Mouse (Mus musculus) stomach, embryonic 15.5 days (tissue): Measurements from ENCODE around the gene Pip5k1c. TPM values are rescaled to one million over a fixed set of nuclear protein-coding genes. Genes with fewer than 3 reads are reported as not detected.

ENCODE experiments used
- ATAC-seq: fragments of 200-750 bp; cut with Nextera tagmentation; 2 replicates; pipeline ENCODE4 v1.8.0; 2017; ENCODE audit warnings: low read depth, moderate number of reproducible peaks, moderate TSS enrichment; ENCODE audit not compliant: insufficient read depth, low FRiP score
- H3K27ac ChIP-seq: fragments of 300-500 bp; sonication (generic); 2 replicates; pipeline ENCODE4 v1.5.1; 2015; ENCODE audit warnings: mild to moderate bottlenecking, inconsistent platforms
- H3K27me3 ChIP-seq: fragments of 300-500 bp; sonication (generic); replicated peaks from 2 replicates; pipeline ENCODE4 v1.6.1; 2015; ENCODE audit warnings: inconsistent platforms
- H3K36me3 ChIP-seq: fragments of 300-500 bp; sonication (generic); 2 replicates; pipeline ENCODE4 v1.6.1; 2015; ENCODE audit warnings: inconsistent platforms
- H3K4me1 ChIP-seq: fragments of 300-500 bp; sonication (generic); 2 replicates; pipeline ENCODE4 v1.6.1; 2015; ENCODE audit warnings: inconsistent platforms
- H3K4me2 ChIP-seq: fragments of 300-500 bp; sonication (generic); 2 replicates; pipeline ENCODE4 v1.6.1; 2015; ENCODE audit warnings: mild to moderate bottlenecking, inconsistent platforms
- H3K4me3 ChIP-seq: fragments of 300-500 bp; sonication (generic); replicated peaks from 2 replicates; pipeline ENCODE4 v1.5.1; 2015; ENCODE audit warnings: inconsistent platforms
- H3K9ac ChIP-seq: fragments of 300-500 bp; sonication (generic); 2 replicates; pipeline ENCODE4 v1.6.1; 2015; ENCODE audit warnings: inconsistent platforms
- H3K9me3 ChIP-seq: fragments of 300-500 bp; sonication (generic); 2 replicates; pipeline ENCODE4 v1.6.1; 2016; ENCODE audit warnings: inconsistent platforms
- WGBS: fragments of 180-500 bp; shearing (Covaris S2); methylation state at CpG from one replicate; pipeline ENCODE4 v1.1.7; 2015; 5-methylcytosine and 5-hydroxymethylcytosine counted together
- polyA plus RNA-seq: library from polyadenylated mRNA; unstranded; fragments of >200 nt; fragmentation: Nextera tagmentation; extraction: Ambion mirVana; gene quantifications from 2 replicates; pipeline ENCODE4 v1.2.1, GENCODE M21; 2015

Gene Pip5k1c
- polyA plus RNA-seq, 1 experiment from 2014 or later, result 43.1 TPM

GRCm38 (mm10) chr10:81261025-81261424, 31.7 kb upstream of the Pip5k1c start:
- Histone ChIP-seq H3K27ac (no peak overlapping the region), H3K4me1 (peaks cover 18% of the 10 kb centered on the region), H3K36me3 (peaks cover 14% of the 10 kb centered on the region), H3K27me3 (peaks cover 46% of the 10 kb centered on the region), H3K9ac (no peak overlapping the region), H3K9me3 (no peaks in the 10 kb centered on the region), H3K4me2 (no peak overlapping the region), H3K4me3 (no peak overlapping the region)
- 88% methylated on average over 4 of the region's 4 CpGs for WGBS
- no peak for ATAC-seq

- Histone ChIP-seq H3K9ac (no peak overlapping the region), H3K9me3 (no peaks in the 10 kb centered on the region), H3K27me3 (0 out of 2 replicates have a peak, but pooled peaks cover 2% of the 10 kb centered on the region), H3K4me1 (peaks cover 15% of the 10 kb centered on the region), H3K4me2 (peak overlapping the region; percentile 54), H3K27ac (no peak overlapping the region), H3K4me3 (peak overlapping the region; percentile 66), H3K36me3 (peaks cover 14% of the 10 kb centered on the region)
- ATAC-seq, result no peak
- 90% methylated on average over 8 of the region's 8 CpGs for WGBS
These were observed 27.2 kb upstream of the Pip5k1c start for GRCm38 (mm10) chr10:81265540-81265939.

GRCm38 (mm10) chr10:81266211-81267105, 26.3 kb upstream of the Pip5k1c start, which contains the start of the genes Mrpl54 and Apba3:
Gene Mrpl54, minus strand, starts transcription at chr10:81266934.
Gene Apba3, plus strand, starts transcription at chr10:81266960.
- WGBS, result under 1% methylated on average over 48 of the region's 48 CpGs

GRCm38 (mm10) chr10:81268056-81268455, 24.7 kb upstream of the Pip5k1c start:
- peak; percentile 34; the same call in 1 of the 2 replicates for ATAC-seq
- Histone ChIP-seq H3K4me2 (peak overlapping the region; percentile 73), H3K27me3 (no peaks in the 10 kb centered on the region), H3K4me1 (peaks cover 15% of the 10 kb centered on the region), H3K27ac (no peak overlapping the region), H3K4me3 (peak overlapping the region; percentile 60), H3K36me3 (peaks cover 34% of the 10 kb centered on the region), H3K9ac (peak overlapping the region; percentile 70), H3K9me3 (no peaks in the 10 kb centered on the region)
- 2% methylated on average over 23 of the region's 23 CpGs for WGBS

More at GRCm38 (mm10) chr10:81266211-81267105, 26.3 kb upstream of the Pip5k1c start, which contains the start of the genes Mrpl54 and Apba3:
- H3K4me1 ChIP-seq, result peaks cover 15% of the 10 kb centered on the region
- H3K36me3 ChIP-seq, result peaks cover 20% of the 10 kb centered on the region
- H3K27ac ChIP-seq, result peak within 1 kb of the TSS; percentile 75
- H3K4me2 ChIP-seq, result peak within 1 kb of the TSS; percentile 73
- H3K4me3 ChIP-seq, result peak within 1 kb of the TSS; percentile 66
- peak within 1 kb of the TSS; percentile 61; the same call in 1 of the 2 replicates for H3K9ac ChIP-seq
- H3K9me3 ChIP-seq, result no peaks in the 10 kb centered on the region
- no peaks in the 10 kb centered on the region for H3K27me3 ChIP-seq
- peak; percentile 95 for ATAC-seq

GRCm38 (mm10) chr10:81268643-81269412, 23.9 kb upstream of the Pip5k1c start:
- Histone ChIP-seq H3K4me2 (peak overlapping the region; percentile 73), H3K4me1 (peaks cover 15% of the 10 kb centered on the region), H3K27ac (no peak overlapping the region), H3K4me3 (peak overlapping the region; percentile 60), H3K36me3 (peaks cover 40% of the 10 kb centered on the region), H3K27me3 (no peaks in the 10 kb centered on the region), H3K9ac (peak overlapping the region; percentile 70), H3K9me3 (no peaks in the 10 kb centered on the region)
- WGBS, result 79% methylated on average over 16 of the region's 16 CpGs
- ATAC-seq, result no peak

- Histone ChIP-seq H3K36me3 (peaks cover 31% of the 10 kb centered on the region), H3K27me3 (no peaks in the 10 kb centered on the region), H3K9ac (no peak overlapping the region), H3K4me1 (peaks cover 11% of the 10 kb centered on the region), H3K4me3 (no peak overlapping the region), H3K27ac (no peak overlapping the region), H3K9me3 (no peaks in the 10 kb centered on the region), H3K4me2 (no peak overlapping the region)
- 0 out of 2 replicates have a peak, but pooled peaks have one; percentile 4 for ATAC-seq
- WGBS, result 96% methylated on average over 21 of the region's 21 CpGs
These were observed 20.4 kb upstream of the Pip5k1c start for GRCm38 (mm10) chr10:81272356-81272755.

- Histone ChIP-seq H3K9me3 (no peaks in the 10 kb centered on the region), H3K36me3 (peaks cover 31% of the 10 kb centered on the region), H3K9ac (no peak overlapping the region), H3K27ac (no peak overlapping the region), H3K27me3 (no peaks in the 10 kb centered on the region), H3K4me3 (no peak overlapping the region), H3K4me2 (no peak overlapping the region), H3K4me1 (peaks cover 5% of the 10 kb centered on the region)
- ATAC-seq, result no peak
- 92% methylated on average over 19 of the region's 19 CpGs for WGBS
These were observed 18.9 kb upstream of the Pip5k1c start for GRCm38 (mm10) chr10:81273842-81274241.

- peaks cover 15% of the 10 kb centered on the region; the same call in 1 of the 2 replicates for H3K36me3 ChIP-seq
- no peaks in the 10 kb centered on the region for H3K4me1 ChIP-seq
- H3K9ac ChIP-seq, result no peak overlapping the region
- H3K27ac ChIP-seq, result no peak overlapping the region
- no peak overlapping the region for H3K4me2 ChIP-seq
- peaks cover 12% of the 10 kb centered on the region; the same call in 1 of the 2 replicates for H3K27me3 ChIP-seq
- no peak for ATAC-seq
- no peaks in the 10 kb centered on the region for H3K9me3 ChIP-seq
- WGBS, result 76% methylated on average over 22 of the region's 22 CpGs
- H3K4me3 ChIP-seq, result no peak overlapping the region
These were observed 15.1 kb upstream of the Pip5k1c start for GRCm38 (mm10) chr10:81277676-81278075.

GRCm38 (mm10) chr10:81279496-81279895, 13.3 kb upstream of the Pip5k1c start:
- Histone ChIP-seq H3K4me2 (no peak overlapping the region), H3K36me3 (no peaks in the 10 kb centered on the region), H3K9me3 (no peaks in the 10 kb centered on the region), H3K27me3 (peaks cover 25% of the 10 kb centered on the region), H3K4me1 (peaks cover 8% of the 10 kb centered on the region; the same call in 1 of the 2 replicates), H3K27ac (no peak overlapping the region), H3K4me3 (no peak overlapping the region), H3K9ac (no peak overlapping the region)
- ATAC-seq, result no peak
- WGBS, result 36% methylated on average over 10 of the region's 10 CpGs

- Histone ChIP-seq H3K4me2 (peak overlapping the region; percentile 85), H3K27me3 (peaks cover 34% of the 10 kb centered on the region), H3K9ac (no peak overlapping the region), H3K36me3 (no peaks in the 10 kb centered on the region), H3K4me1 (peaks cover 32% of the 10 kb centered on the region), H3K9me3 (no peaks in the 10 kb centered on the region), H3K27ac (no peak overlapping the region; the same call in 1 of the 2 replicates), H3K4me3 (peak overlapping the region; percentile 50; the same call in 1 of the 2 replicates)
- ATAC-seq, result no peak
- 45% methylated on average over 6 of the region's 6 CpGs for WGBS
These were observed 8.6 kb upstream of the Pip5k1c start for GRCm38 (mm10) chr10:81284189-81284588.

GRCm38 (mm10) chr10:81284719-81285118, 8.0 kb upstream of the Pip5k1c start:
- peak overlapping the region; percentile 69 for H3K27ac ChIP-seq

More at GRCm38 (mm10) chr10:81284719-81285118, 8.0 kb upstream of the Pip5k1c start:
- ATAC-seq, result peak; percentile 36; the same call in 1 of the 2 replicates
- H3K9ac ChIP-seq, result no peak overlapping the region
- 8% methylated on average over 17 of the region's 17 CpGs for WGBS
- H3K9me3 ChIP-seq, result no peaks in the 10 kb centered on the region
- H3K4me2 ChIP-seq, result peak overlapping the region; percentile 85
- peaks cover 32% of the 10 kb centered on the region for H3K4me1 ChIP-seq
- peaks cover 34% of the 10 kb centered on the region for H3K27me3 ChIP-seq
- no peaks in the 10 kb centered on the region for H3K36me3 ChIP-seq
- H3K4me3 ChIP-seq, result peak overlapping the region; percentile 50
